Mouse (Mus musculus): Measurements from ENCODE around the gene Rfx8. TPM values are rescaled to one million over a fixed set of nuclear protein-coding genes. Genes with fewer than 3 reads are reported as not detected.

The Rfx8 gene
- total and polyA plus RNA-seq, 3 experiments, result 0.20 to 0.35 (median 0.26) TPM

- TF ChIP-seq CTCF (IDR thresholded peaks at IDR 0.05) (no peak), POLR2A (IDR thresholded peaks at IDR 0.05; ENCODE audit: insufficient read depth, low read depth, low read length) (no peak), EP300 (IDR thresholded peaks at IDR 0.05; ENCODE audit: insufficient read depth, low read depth, low read length) (no peak)
- Histone ChIP-seq H3K36me3 (ENCODE audit: control insufficient read depth, insufficient read depth, low read length) (no peaks in the 10 kb centered on the region), H3K27ac (no peak overlapping the region), H3K27me3 (ENCODE audit: control insufficient read depth, insufficient read depth, low read length) (peaks cover 14% of the 10 kb centered on the region), H3K4me3 (peak overlapping the region; percentile 41), H3K79me2 (replicated peaks; ENCODE audit: control insufficient read depth, insufficient read depth, low read length) (no peaks in the 10 kb centered on the region), H3K9ac (ENCODE audit: low read depth, low read length) (no peak overlapping the region; the same call in 1 of the 2 replicates), H3K4me1 (ENCODE audit: control insufficient read depth, insufficient read depth, low read length) (peaks cover 6% of the 10 kb centered on the region)
- no peak for DNase-seq
- intact Hi-C loops (cut with DNase I), result no loop called here
- 25% methylated on average over 17 of the region's 17 CpGs for WGBS
Observed at GRCm38 (mm10) chr1:39649691-39650434, 70.9 kb downstream of the Rfx8 start.

DNA sequence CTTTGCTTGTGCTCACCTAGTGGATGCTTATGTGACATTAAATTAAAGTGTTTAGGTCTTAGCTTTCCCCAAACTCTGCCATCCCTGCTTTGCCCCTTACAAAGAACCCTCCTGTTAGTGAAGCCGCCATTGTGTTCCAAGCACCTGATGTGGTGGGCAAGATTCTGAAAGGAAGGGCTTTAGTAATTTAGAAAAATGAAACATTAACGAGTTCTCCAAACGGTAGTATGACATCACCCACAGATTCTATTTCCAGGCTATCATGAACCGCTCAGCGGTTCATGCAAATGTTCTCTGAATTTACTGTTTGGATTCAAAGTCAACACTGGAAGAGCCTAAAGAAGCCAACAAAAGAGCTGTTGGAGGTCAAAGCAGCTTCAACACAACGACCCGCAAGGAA lies 72.2 kb downstream of the Rfx8 start:
- Histone ChIP-seq H3K9ac (ENCODE audit: low read depth, low read length) (no peak overlapping the region), H3K4me3 (no peak overlapping the region), H3K36me3 (ENCODE audit: control insufficient read depth, insufficient read depth, low read length) (no peaks in the 10 kb centered on the region), H3K27me3 (ENCODE audit: control insufficient read depth, insufficient read depth, low read length) (peaks cover 14% of the 10 kb centered on the region), H3K79me2 (replicated peaks; ENCODE audit: control insufficient read depth, insufficient read depth, low read length) (no peaks in the 10 kb centered on the region), H3K4me1 (ENCODE audit: control insufficient read depth, insufficient read depth, low read length) (peaks cover 6% of the 10 kb centered on the region), H3K27ac (no peak overlapping the region)
- no peak for TF ChIP-seq EP300 (IDR thresholded peaks at IDR 0.05; ENCODE audit: insufficient read depth, low read depth, low read length)
- no peak for TF ChIP-seq POLR2A (IDR thresholded peaks at IDR 0.05; ENCODE audit: insufficient read depth, low read depth, low read length)
- no peak for TF ChIP-seq CTCF (IDR thresholded peaks at IDR 0.05)
- no peak for DNase-seq
- intact Hi-C loops (cut with DNase I), result no loop called here
- 71% methylated on average over 7 of the region's 7 CpGs for WGBS

GRCm38 (mm10) chr1:39645905-39646759 lies 74.7 kb downstream of the Rfx8 start:
- peaks cover 10% of the 10 kb centered on the region for H3K27me3 ChIP-seq (ENCODE audit: control insufficient read depth, insufficient read depth, low read length)
- no peak overlapping the region for H3K9ac ChIP-seq (ENCODE audit: low read depth, low read length)
- WGBS, result 64% methylated on average over 8 of the region's 8 CpGs
- intact Hi-C loops (cut with DNase I), result no loop called here
- TF ChIP-seq EP300 (IDR thresholded peaks at IDR 0.05; ENCODE audit: insufficient read depth, low read depth, low read length), result no peak
- TF ChIP-seq POLR2A (IDR thresholded peaks at IDR 0.05; ENCODE audit: insufficient read depth, low read depth, low read length), result no peak
- TF ChIP-seq CTCF (IDR thresholded peaks at IDR 0.05), result no peak
- no peak for DNase-seq
- no peaks in the 10 kb centered on the region for H3K79me2 ChIP-seq (replicated peaks; ENCODE audit: control insufficient read depth, insufficient read depth, low read length)
- H3K27ac ChIP-seq, result no peak overlapping the region
- peaks cover 5% of the 10 kb centered on the region for H3K4me1 ChIP-seq (ENCODE audit: control insufficient read depth, insufficient read depth, low read length)
- H3K4me3 ChIP-seq, result no peak overlapping the region
- no peaks in the 10 kb centered on the region for H3K36me3 ChIP-seq (ENCODE audit: control insufficient read depth, insufficient read depth, low read length)

GRCm38 (mm10) chr1:39644333-39644732 lies 76.5 kb downstream of the Rfx8 start:
- intact Hi-C loops (cut with DNase I), result no loop called here
- Histone ChIP-seq H3K27me3 (ENCODE audit: control insufficient read depth, insufficient read depth, low read length) (no peaks in the 10 kb centered on the region), H3K36me3 (ENCODE audit: control insufficient read depth, insufficient read depth, low read length) (no peaks in the 10 kb centered on the region), H3K4me3 (no peak overlapping the region), H3K9ac (ENCODE audit: low read depth, low read length) (no peak overlapping the region), H3K4me1 (ENCODE audit: control insufficient read depth, insufficient read depth, low read length) (no peaks in the 10 kb centered on the region), H3K27ac (no peak overlapping the region), H3K79me2 (replicated peaks; ENCODE audit: control insufficient read depth, insufficient read depth, low read length) (no peaks in the 10 kb centered on the region)
- no peak for DNase-seq
- no peak for TF ChIP-seq CTCF (IDR thresholded peaks at IDR 0.05)
- WGBS, result 46% methylated on average over 1 of the region's 1 CpGs

- Histone ChIP-seq H3K36me3 (ENCODE audit: control insufficient read depth, insufficient read depth, low read length) (no peaks in the 10 kb centered on the region), H3K4me1 (ENCODE audit: control insufficient read depth, insufficient read depth, low read length) (no peaks in the 10 kb centered on the region), H3K27me3 (ENCODE audit: control insufficient read depth, insufficient read depth, low read length) (no peaks in the 10 kb centered on the region; the same call in 1 of the 2 replicates), H3K79me2 (replicated peaks; ENCODE audit: control insufficient read depth, insufficient read depth, low read length) (no peaks in the 10 kb centered on the region), H3K27ac (no peak overlapping the region), H3K9ac (ENCODE audit: low read depth, low read length) (no peak overlapping the region), H3K4me3 (no peak overlapping the region)
- intact Hi-C loops (cut with DNase I), result no loop called here
- 87% methylated on average over 7 of the region's 7 CpGs for WGBS
- no peak for TF ChIP-seq CTCF (IDR thresholded peaks at IDR 0.05)
- no peak for TF ChIP-seq EP300 (IDR thresholded peaks at IDR 0.05; ENCODE audit: insufficient read depth, low read depth, low read length)
- no peak for TF ChIP-seq POLR2A (IDR thresholded peaks at IDR 0.05; ENCODE audit: insufficient read depth, low read depth, low read length)
- DNase-seq, result no peak
Observed at GRCm38 (mm10) chr1:39641667-39642066, 79.1 kb downstream of the Rfx8 start.

DNA sequence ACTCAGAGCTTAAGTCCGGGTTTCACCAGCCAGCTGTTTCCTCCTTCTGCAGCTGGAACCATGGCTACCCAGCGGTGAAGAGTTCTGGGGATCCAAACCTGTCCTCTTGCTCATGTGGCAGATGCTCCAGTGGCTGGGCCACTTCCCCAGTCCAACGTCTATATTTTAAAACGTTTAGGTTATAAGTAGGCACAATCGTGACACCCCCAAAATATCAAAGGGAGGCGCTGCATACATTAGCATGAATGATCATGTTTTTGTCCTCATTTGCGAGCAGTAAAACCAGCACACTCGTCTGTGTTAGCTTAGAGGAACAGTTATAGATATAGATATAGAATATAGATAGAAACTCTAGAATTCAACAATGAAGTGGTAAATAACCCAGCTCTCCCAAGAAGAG lies 83.7 kb downstream of the Rfx8 start:
- Histone ChIP-seq H3K79me2 (replicated peaks; ENCODE audit: control insufficient read depth, insufficient read depth, low read length) (no peaks in the 10 kb centered on the region), H3K4me3 (no peak overlapping the region), H3K9ac (ENCODE audit: low read depth, low read length) (no peak overlapping the region), H3K4me1 (ENCODE audit: control insufficient read depth, insufficient read depth, low read length) (no peaks in the 10 kb centered on the region), H3K27ac (no peak overlapping the region), H3K27me3 (ENCODE audit: control insufficient read depth, insufficient read depth, low read length) (no peaks in the 10 kb centered on the region; the same call in 1 of the 2 replicates), H3K36me3 (ENCODE audit: control insufficient read depth, insufficient read depth, low read length) (no peaks in the 10 kb centered on the region)
- intact Hi-C loops (cut with DNase I), result no loop called here
- WGBS, result 62% methylated on average over 8 of the region's 8 CpGs
- DNase-seq, result no peak
- TF ChIP-seq EP300 (IDR thresholded peaks at IDR 0.05; ENCODE audit: insufficient read depth, low read depth, low read length) (no peak), POLR2A (IDR thresholded peaks at IDR 0.05; ENCODE audit: insufficient read depth, low read depth, low read length) (no peak), CTCF (IDR thresholded peaks at IDR 0.05) (no peak)
